Mouse (Mus musculus): ENCODE data around the gene Olfr153. TPM values are rescaled to one million over a fixed set of nuclear protein-coding genes. Genes with fewer than 3 reads are reported as not detected.
"Not testable (repeated sequence)": the region's sequence is repeated elsewhere in the genome, so short reads cannot be mapped to it uniquely, and the experiment has no call there.

Olfr153 gene
- not detected in 2 replicates for polyA plus RNA-seq (2015; fragmentation: Nextera tagmentation; extraction: Ambion mirVana)

DNA sequence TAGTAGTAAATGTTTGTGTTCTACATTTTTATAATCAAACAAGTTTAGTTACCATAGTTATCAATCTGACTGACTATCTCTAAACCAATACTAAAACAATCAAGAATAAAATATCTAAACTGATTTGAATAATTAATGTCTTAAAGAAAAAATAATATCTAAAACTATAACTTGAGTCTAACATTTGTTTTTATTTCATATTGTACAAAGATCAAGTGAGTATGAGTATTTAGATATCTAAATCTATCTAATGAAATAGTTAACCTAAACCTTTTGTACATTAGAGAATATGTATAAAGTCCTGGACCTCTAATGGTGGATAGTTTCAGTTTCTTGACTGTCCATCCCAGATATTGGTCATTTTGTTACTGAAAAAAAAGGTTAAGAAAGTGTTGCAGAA lies at the start of gene Olfr153:
TSS of gene Olfr153 (plus strand) at position 301 of the 400 bp plus-strand sequence.
- Histone ChIP-seq H3K4me1 (ENCODE audit: insufficient read depth, low read length) (no peaks in the 10 kb centered on the region), H3K27ac (ENCODE audit: low read length) (no peak within 1 kb of the TSS), H3K4me3 (ENCODE audit: low read length) (no peak within 1 kb of the TSS), H3K27me3 (ENCODE audit: insufficient read depth, low read length) (no peaks in the 10 kb centered on the region), H3K9me3 (ENCODE audit: low read length) (no peaks in the 10 kb centered on the region), H3K36me3 (ENCODE audit: insufficient read depth, low read length) (no peaks in the 10 kb centered on the region), H3K9ac (replicated peaks; ENCODE audit: low read length) (no peak within 1 kb of the TSS), H3K4me2 (replicated peaks; ENCODE audit: low read depth, low read length) (no peak within 1 kb of the TSS)
- no peak for ATAC-seq (ENCODE audit: low FRiP score, low TSS enrichment)

GRCm38 (mm10) chr2:87482276-87482675 lies 49.3 kb upstream of the Olfr153 start:
- no peak for ATAC-seq (ENCODE audit: low FRiP score, low TSS enrichment)

GRCm38 (mm10) chr2:87496993-87497392 lies 34.6 kb upstream of the Olfr153 start, which contains the start of gene Pramel7:
Pramel7 (minus strand) TSS chr2:87497093.
- H3K9ac ChIP-seq (replicated peaks; ENCODE audit: low read length); H3K4me3 ChIP-seq (ENCODE audit: low read length); H3K4me2 ChIP-seq (replicated peaks; ENCODE audit: low read depth, low read length); ATAC-seq (ENCODE audit: low FRiP score, low TSS enrichment); H3K27me3 ChIP-seq (ENCODE audit: insufficient read depth, low read length); H3K4me1 ChIP-seq (ENCODE audit: insufficient read depth, low read length); H3K27ac ChIP-seq (ENCODE audit: low read length); H3K36me3 ChIP-seq (ENCODE audit: insufficient read depth, low read length); H3K9me3 ChIP-seq (ENCODE audit: low read length): not testable (repeated sequence)
- WGBS = 92% methylated on average over 4 of the region's 5 CpGs

More at GRCm38 (mm10) chr2:87482276-87482675, 49.3 kb upstream of the Olfr153 start:
- H3K27me3 ChIP-seq (ENCODE audit: insufficient read depth, low read length) = no peaks in the 10 kb centered on the region
- no peak overlapping the region for H3K4me2 ChIP-seq (replicated peaks; ENCODE audit: low read depth, low read length)
- H3K9me3 ChIP-seq (ENCODE audit: low read length) = no peaks in the 10 kb centered on the region
- no peak overlapping the region for H3K4me3 ChIP-seq (ENCODE audit: low read length)
- 80% methylated on average over 2 of the region's 2 CpGs for WGBS
- no peaks in the 10 kb centered on the region for H3K4me1 ChIP-seq (ENCODE audit: insufficient read depth, low read length)
- H3K9ac ChIP-seq (replicated peaks; ENCODE audit: low read length) = no peak overlapping the region
- no peak overlapping the region for H3K27ac ChIP-seq (ENCODE audit: low read length)
- no peaks in the 10 kb centered on the region for H3K36me3 ChIP-seq (ENCODE audit: insufficient read depth, low read length)

GRCm38 (mm10) chr2:87506265-87506664 lies 25.3 kb upstream of the Olfr153 start, which contains the start of gene Pramel6:
Pramel6 (plus strand) TSS chr2:87506565.
- Histone ChIP-seq H3K4me3 (ENCODE audit: low read length) (no peak within 1 kb of the TSS), H3K27me3 (ENCODE audit: insufficient read depth, low read length) (no peaks in the 10 kb centered on the region), H3K9me3 (ENCODE audit: low read length) (no peaks in the 10 kb centered on the region), H3K4me2 (replicated peaks; ENCODE audit: low read depth, low read length) (no peak within 1 kb of the TSS), H3K36me3 (ENCODE audit: insufficient read depth, low read length) (no peaks in the 10 kb centered on the region), H3K4me1 (ENCODE audit: insufficient read depth, low read length) (no peaks in the 10 kb centered on the region), H3K27ac (ENCODE audit: low read length) (no peak within 1 kb of the TSS), H3K9ac (replicated peaks; ENCODE audit: low read length) (no peak within 1 kb of the TSS)
- 91% methylated on average over 6 of the region's 6 CpGs for WGBS
- ATAC-seq (ENCODE audit: low FRiP score, low TSS enrichment) = no peak

DNA sequence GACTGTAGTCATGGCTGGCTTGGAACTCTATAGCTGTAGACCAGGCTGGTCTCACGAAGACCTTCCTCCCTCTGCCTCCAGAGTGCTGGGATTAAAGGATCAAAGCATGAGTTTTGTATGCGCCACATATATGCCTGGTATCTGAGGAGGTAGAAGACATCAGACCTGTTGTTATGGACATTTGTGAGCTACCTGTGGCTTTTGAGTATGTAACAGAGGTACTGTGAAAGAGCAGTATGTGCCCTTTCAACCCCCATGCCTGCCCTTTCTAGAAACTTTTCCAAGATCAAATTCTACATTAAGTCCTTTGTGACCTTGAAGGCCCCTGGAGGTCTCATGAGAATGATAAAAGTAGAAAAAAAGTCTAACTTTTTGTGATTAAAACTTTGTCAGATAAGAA lies 16.6 kb upstream of the Olfr153 start:
- ATAC-seq (ENCODE audit: low FRiP score, low TSS enrichment) = no peak

DNA sequence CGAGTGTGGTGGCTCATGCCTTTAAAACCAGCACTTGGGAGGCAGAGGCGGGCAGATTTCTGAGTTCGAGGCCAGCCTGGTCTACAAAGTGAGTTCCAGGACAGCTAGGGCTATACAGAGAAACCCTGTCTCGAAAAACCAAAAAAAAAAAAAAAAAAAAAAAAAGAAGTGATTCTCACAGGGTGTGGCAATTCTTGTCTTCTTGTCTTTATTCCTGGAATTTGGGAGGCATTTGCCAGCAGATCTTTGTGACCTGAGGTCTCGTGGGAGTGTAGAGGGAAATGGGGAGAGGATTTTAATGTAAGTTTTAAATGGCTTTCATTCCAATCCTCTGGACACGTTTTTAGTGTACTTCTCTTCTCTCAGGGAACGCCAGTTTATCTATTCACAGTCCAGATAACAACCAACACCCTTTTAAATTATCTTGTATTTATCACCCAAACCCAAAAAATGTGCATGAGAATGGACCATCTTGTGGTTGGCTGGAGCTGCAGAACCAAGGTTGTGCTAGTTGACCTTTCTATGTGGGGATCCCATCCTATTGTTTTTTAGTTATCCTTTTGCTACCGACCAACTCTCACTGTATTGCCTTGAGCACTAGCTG lies 16.0 kb upstream of the Olfr153 start:
- Histone ChIP-seq H3K9me3 (ENCODE audit: low read length) (no peaks in the 10 kb centered on the region), H3K36me3 (ENCODE audit: insufficient read depth, low read length) (no peaks in the 10 kb centered on the region), H3K4me2 (replicated peaks; ENCODE audit: low read depth, low read length) (no peak overlapping the region), H3K4me3 (ENCODE audit: low read length) (no peak overlapping the region), H3K9ac (replicated peaks; ENCODE audit: low read length) (no peak overlapping the region), H3K27ac (ENCODE audit: low read length) (no peak overlapping the region), H3K4me1 (ENCODE audit: insufficient read depth, low read length) (no peaks in the 10 kb centered on the region), H3K27me3 (ENCODE audit: insufficient read depth, low read length) (no peaks in the 10 kb centered on the region)
- ATAC-seq (ENCODE audit: low FRiP score, low TSS enrichment) = no peak
- WGBS = 83% methylated on average over 7 of the region's 8 CpGs

More for the DNA sequence above, 16.6 kb upstream of the Olfr153 start:
- 88% methylated on average over 2 of the region's 2 CpGs for WGBS
- Histone ChIP-seq H3K4me1 (ENCODE audit: insufficient read depth, low read length) (no peaks in the 10 kb centered on the region), H3K4me2 (replicated peaks; ENCODE audit: low read depth, low read length) (no peak overlapping the region), H3K9ac (replicated peaks; ENCODE audit: low read length) (no peak overlapping the region), H3K27me3 (ENCODE audit: insufficient read depth, low read length) (no peaks in the 10 kb centered on the region), H3K9me3 (ENCODE audit: low read length) (no peaks in the 10 kb centered on the region), H3K36me3 (ENCODE audit: insufficient read depth, low read length) (no peaks in the 10 kb centered on the region), H3K4me3 (ENCODE audit: low read length) (no peak overlapping the region), H3K27ac (ENCODE audit: low read length) (no peak overlapping the region)

DNA sequence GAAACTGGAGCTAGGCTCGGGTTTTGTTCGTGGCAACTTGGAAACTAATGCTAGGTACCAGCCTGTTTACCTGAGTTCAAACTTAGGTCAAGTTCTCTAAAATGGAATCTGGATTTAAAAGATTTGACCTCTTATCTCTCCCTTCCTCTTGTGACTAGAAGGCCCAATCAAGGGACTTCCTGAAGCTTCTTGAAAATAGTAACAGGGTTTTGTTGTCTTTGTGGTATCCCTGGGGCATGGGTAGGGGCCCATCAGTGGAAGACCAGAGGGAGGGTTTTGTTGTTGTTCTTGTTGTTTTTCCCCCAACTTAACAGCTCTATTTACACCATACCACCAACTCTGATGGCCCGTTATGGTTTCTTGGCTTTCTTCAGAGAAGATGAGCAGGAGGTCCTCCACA lies 15.0 kb upstream of the Olfr153 start:
- no peaks in the 10 kb centered on the region for H3K4me1 ChIP-seq (ENCODE audit: insufficient read depth, low read length)
- no peaks in the 10 kb centered on the region for H3K9me3 ChIP-seq (ENCODE audit: low read length)
- H3K4me2 ChIP-seq (replicated peaks; ENCODE audit: low read depth, low read length) = no peak overlapping the region
- no peak for ATAC-seq (ENCODE audit: low FRiP score, low TSS enrichment)
- no peaks in the 10 kb centered on the region for H3K27me3 ChIP-seq (ENCODE audit: insufficient read depth, low read length)
- H3K9ac ChIP-seq (replicated peaks; ENCODE audit: low read length) = no peak overlapping the region
- no peak overlapping the region for H3K4me3 ChIP-seq (ENCODE audit: low read length)
- no peak overlapping the region for H3K27ac ChIP-seq (ENCODE audit: low read length)
- WGBS = 80% methylated on average over 3 of the region's 3 CpGs
- no peaks in the 10 kb centered on the region for H3K36me3 ChIP-seq (ENCODE audit: insufficient read depth, low read length)

DNA sequence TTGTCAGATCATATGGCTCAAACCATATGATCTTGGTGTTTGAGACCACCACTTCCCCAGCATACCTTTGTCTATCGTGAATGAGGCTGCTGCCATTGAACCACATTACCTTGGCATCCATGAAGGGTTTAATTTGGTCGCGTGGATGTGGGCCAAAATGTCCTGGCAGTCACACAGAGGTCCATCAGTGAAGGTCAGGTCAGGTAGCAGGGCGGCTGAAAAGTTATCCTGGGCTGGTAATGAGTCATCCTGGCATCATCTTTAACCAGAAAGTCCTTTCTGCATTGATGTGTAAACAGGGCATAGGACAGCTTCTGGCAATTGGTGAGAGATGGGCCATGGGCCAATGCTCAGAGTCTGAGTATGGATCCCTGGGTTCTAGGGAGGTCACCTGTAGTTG lies 10.9 kb upstream of the Olfr153 start:
- Histone ChIP-seq H3K9me3 (ENCODE audit: low read length) (no peaks in the 10 kb centered on the region), H3K4me2 (replicated peaks; ENCODE audit: low read depth, low read length) (no peak overlapping the region), H3K27ac (ENCODE audit: low read length) (no peak overlapping the region), H3K4me1 (ENCODE audit: insufficient read depth, low read length) (no peaks in the 10 kb centered on the region), H3K4me3 (ENCODE audit: low read length) (no peak overlapping the region), H3K9ac (replicated peaks; ENCODE audit: low read length) (no peak overlapping the region), H3K36me3 (ENCODE audit: insufficient read depth, low read length) (no peaks in the 10 kb centered on the region), H3K27me3 (ENCODE audit: insufficient read depth, low read length) (no peaks in the 10 kb centered on the region)
- ATAC-seq (ENCODE audit: low FRiP score, low TSS enrichment) = no peak
- 88% methylated on average over 4 of the region's 4 CpGs for WGBS

GRCm38 (mm10) chr2:87525899-87526616 lies 5.5 kb upstream of the Olfr153 start:
- not testable (repeated sequence) for H3K27ac ChIP-seq (ENCODE audit: low read length); H3K4me1 ChIP-seq (ENCODE audit: insufficient read depth, low read length); H3K9ac ChIP-seq (replicated peaks; ENCODE audit: low read length); H3K27me3 ChIP-seq (ENCODE audit: insufficient read depth, low read length); H3K9me3 ChIP-seq (ENCODE audit: low read length); H3K36me3 ChIP-seq (ENCODE audit: insufficient read depth, low read length)
- peak overlapping the region; percentile 36 for H3K4me2 ChIP-seq (replicated peaks; ENCODE audit: low read depth, low read length)
- WGBS = 28% methylated on average over 38 of the region's 39 CpGs
- ATAC-seq (ENCODE audit: low FRiP score, low TSS enrichment) = peak; percentile 59; the same call in 1 of the 2 replicates
- H3K4me3 ChIP-seq (ENCODE audit: low read length) = 0 out of 2 replicates have a peak overlapping the region, but pooled peaks have one; percentile 7

- ATAC-seq (ENCODE audit: low FRiP score, low TSS enrichment) = no peak
- H3K4me2 ChIP-seq (replicated peaks; ENCODE audit: low read depth, low read length) = no peak overlapping the region
- no peaks in the 10 kb centered on the region; the same call in 1 of the 2 replicates for H3K9me3 ChIP-seq (ENCODE audit: low read length)
- no peaks in the 10 kb centered on the region for H3K4me1 ChIP-seq (ENCODE audit: insufficient read depth, low read length)
- no peak overlapping the region for H3K27ac ChIP-seq (ENCODE audit: low read length)
- no peak overlapping the region for H3K9ac ChIP-seq (replicated peaks; ENCODE audit: low read length)
- WGBS = 73% methylated on average over 2 of the region's 2 CpGs
- no peaks in the 10 kb centered on the region for H3K36me3 ChIP-seq (ENCODE audit: insufficient read depth, low read length)
- H3K27me3 ChIP-seq (ENCODE audit: insufficient read depth, low read length) = no peaks in the 10 kb centered on the region
- no peak overlapping the region for H3K4me3 ChIP-seq (ENCODE audit: low read length)
Measured at GRCm38 (mm10) chr2:87534826-87535225, 3.2 kb downstream of the Olfr153 start.
